Mouse (Mus musculus) cerebellum, postnatal 4 days (tissue): Measurements from ENCODE around the gene Mthfsd.
"Not testable (repeated sequence)": the region's sequence is repeated elsewhere in the genome, so short reads cannot be mapped to it uniquely, and the experiment has no call there.

ENCODE experiments used
- DNase-seq, 2 experiments: peaks; one replicate each; pipeline ENCODE4 v3.0.0; 2022; ENCODE audit warnings: low spot score in 2 of 2, mixed read lengths in 1 of 2

Gene Mthfsd

GRCm38 (mm10) chr8:121107668-121108656 is at the start of gene Mthfsd:
Mthfsd (minus strand) TSS chr8:121108392.
- peak; percentile 97 to 98 for DNase-seq

DNA sequence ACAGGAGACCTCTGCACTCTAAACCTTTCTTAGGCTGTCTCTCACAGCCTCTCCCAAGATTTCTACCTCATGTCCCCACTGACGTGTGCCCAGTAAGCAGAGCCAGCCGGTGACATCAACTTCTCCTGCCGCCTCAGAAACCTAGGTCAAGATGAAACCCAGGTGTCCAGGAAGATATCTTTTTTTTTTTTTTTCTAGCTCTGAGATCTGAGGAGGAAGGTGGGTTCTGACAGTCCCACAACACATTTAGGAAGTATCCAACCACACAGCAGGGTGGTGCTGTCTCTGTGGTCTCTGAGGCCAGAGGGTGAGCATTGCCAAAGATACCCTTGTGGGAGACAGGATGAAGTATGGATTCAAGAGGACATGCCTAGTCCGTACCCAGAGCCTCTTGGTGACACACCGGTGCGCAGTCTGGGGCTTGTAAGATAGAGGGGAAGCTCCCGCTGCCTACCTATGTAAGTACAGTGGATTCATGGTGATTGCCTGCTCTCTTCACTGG is 48.8 kb upstream of the Mthfsd start:
- DNase-seq = no peak

- DNase-seq = no peak
Observed at GRCm38 (mm10) chr8:121152394-121152793, 44.2 kb upstream of the Mthfsd start.

DNA sequence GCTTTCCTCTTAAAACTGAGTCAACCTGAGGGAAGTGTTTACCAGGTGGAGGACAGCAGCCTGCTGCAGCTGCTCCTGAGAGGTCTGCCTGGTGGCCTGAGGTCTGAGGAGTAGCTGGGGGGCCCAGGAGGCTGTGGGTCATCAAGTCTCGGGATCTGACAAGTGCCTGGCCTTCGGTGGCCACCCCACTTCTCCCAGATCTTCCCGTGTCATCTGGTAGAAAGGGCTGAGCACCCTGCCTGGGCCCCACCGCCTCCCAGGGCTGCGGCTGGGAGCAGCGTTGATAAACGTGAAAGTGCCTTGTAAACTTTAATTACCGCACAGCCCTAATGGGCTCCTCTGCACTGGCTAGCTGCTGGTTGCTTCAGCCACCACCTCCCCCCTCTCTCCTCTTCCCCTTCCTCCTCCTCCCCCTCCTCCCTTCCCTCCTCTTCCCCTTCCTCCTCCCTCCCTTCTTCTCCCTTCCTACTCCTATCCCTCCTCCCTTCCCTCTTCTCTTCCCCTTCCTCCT is 40.4 kb upstream of the Mthfsd start:
- DNase-seq = no peak

DNA sequence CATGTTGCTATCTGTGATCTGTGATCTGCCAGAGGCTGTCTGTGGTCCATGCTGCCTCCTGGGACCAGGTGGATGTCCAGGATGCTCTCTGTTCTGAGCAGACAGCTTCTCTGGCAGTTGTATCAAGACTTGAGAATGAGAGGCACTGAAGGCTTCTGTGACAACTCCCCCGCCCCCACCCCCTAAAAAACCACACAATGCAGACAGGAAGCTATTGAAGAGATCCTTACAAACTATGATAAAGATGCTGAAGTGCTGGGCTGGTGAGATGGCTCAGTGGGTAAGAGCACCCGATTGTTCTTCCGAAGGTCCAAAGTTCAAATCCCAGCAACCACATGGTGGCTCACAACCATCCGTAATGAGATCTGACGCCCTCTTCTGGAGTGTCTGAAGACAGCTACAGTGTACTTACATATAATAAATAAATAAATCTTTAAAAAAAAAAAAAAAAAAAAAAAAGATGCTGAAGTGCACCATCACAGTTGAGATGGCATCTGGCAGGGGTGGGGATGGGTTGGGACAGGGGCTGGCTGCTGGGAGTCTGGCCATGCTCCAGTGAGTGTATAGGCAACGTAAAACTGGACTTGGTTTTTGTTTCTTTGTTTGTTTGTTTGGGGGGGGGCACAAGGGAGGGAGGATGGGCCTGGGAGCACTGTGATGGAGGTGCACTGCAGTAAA is 37.4 kb upstream of the Mthfsd start:
- DNase-seq = not testable (repeated sequence)

DNA sequence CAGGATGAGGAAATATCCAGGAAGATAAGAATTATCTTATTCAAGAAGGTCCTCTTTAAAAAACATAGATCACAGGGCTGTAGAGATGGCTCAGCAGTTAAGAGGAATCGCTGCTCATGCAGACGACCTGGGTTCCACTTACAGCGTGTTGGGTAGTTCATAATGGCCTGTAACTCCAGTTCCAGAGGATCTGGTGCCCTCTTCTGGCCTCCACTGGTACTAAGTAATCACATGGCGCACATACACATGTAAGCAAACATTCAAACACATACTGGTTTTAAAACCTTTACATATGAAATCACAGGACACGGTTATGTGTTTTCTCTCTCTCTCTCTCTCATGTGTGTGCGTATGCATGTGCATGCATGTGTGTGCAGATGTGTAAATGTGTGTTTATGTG is 28.7 kb upstream of the Mthfsd start:
- DNase-seq = no peak

- no peak for DNase-seq
Observed at GRCm38 (mm10) chr8:121134512-121134911, 26.3 kb upstream of the Mthfsd start.

DNA sequence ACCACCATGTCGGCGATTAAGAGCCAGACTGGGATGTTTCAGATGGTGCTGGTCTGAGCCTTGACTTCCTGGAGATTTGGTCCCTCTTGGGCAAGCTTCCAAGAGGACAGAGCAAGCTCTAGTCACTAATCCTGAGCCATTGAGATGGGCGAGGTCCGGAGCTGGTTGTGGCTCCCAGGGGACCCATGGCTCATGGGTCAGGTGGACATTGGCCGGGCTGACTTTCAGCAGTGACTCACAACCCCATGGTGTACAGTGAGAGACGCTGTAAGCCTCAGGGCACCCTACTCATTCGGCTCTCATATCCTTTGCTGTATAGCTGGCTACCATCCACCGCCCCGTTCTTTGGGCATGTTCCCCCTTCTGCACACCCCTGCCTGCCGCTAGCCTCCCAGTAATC is 25.9 kb upstream of the Mthfsd start:
- no peak for DNase-seq

- no peak for DNase-seq
Observed at GRCm38 (mm10) chr8:121132961-121133513, 24.8 kb upstream of the Mthfsd start.

DNA sequence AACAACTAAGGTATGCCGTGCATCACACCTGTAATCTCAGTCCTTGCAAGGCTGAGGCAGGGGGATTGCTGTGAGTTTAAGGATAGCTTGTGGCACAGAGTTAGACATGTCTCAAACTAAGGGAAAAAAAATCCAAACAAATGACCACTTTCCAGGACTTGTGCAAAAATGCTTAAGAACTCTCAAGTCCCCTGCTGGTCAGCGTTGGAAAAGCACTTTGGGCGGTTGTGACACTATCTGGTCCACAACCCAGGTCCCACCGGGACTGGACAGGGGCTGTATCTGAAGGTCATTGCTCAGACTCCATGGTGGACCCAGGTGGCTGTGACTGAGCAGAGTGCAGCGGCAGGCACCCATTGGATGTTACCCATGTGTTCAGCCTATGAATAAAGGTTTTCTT is 22.3 kb upstream of the Mthfsd start:
- DNase-seq = no peak

- no peak for DNase-seq
Observed at GRCm38 (mm10) chr8:121129265-121129940, 21.2 kb upstream of the Mthfsd start.

- DNase-seq = no peak
Observed at GRCm38 (mm10) chr8:121128531-121129264, 20.5 kb upstream of the Mthfsd start.

DNA sequence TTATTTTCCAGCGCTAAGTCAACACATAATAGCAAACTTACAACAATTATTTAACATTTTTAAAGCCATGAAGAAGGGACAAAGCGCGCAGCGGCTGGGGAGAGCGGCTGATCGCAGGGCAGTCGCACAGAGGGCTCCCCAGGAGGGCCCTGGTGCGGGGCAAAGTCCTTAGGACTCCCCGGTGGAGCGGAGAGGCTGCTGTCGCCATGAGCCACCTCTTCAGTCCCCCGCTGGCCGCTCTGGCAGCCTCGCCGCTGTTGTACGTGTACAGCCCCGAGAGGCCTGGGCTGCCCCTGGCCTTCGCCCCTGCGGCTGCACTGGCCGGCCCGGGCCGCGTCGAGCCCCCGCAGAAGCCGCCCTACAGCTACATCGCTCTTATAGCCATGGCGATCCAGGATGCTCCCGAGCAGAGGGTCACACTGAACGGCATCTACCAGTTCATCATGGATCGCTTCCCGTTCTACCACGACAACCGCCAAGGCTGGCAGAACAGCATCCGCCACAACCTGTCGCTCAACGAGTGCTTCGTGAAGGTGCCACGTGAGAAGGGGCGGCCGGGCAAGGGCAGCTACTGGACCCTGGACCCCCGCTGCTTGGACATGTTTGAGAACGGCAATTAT is 19.7 kb upstream of the Mthfsd start, which contains the start of gene Foxl1:
Gene Foxl1, plus strand, starts transcription at position 185 of the 620 bp plus-strand sequence.
- no peak for DNase-seq

- no peak for DNase-seq
Observed at GRCm38 (mm10) chr8:121127291-121127701, 19.1 kb upstream of the Mthfsd start.

- no peak for DNase-seq
Observed at GRCm38 (mm10) chr8:121126694-121127093, 18.5 kb upstream of the Mthfsd start.

DNA sequence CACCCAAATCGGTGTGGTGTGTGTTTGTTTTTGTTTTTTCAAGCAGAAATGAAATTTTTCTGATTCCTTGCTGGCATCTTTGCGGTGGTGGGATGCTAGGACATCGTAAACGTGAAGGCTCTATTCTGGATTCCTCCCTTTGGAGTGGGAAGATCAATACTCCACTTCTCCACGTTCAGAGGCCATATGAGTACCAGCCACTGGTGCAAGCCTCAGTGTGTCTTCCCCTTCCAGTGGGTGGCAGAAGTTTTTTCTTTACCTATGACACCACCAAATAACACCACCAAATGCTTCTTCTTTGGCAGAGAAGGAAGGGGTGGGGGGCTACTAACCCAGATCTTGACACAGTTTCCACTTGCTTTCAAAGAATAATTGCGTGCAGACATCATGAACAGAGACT is 18.0 kb upstream of the Mthfsd start:
- DNase-seq = no peak

DNA sequence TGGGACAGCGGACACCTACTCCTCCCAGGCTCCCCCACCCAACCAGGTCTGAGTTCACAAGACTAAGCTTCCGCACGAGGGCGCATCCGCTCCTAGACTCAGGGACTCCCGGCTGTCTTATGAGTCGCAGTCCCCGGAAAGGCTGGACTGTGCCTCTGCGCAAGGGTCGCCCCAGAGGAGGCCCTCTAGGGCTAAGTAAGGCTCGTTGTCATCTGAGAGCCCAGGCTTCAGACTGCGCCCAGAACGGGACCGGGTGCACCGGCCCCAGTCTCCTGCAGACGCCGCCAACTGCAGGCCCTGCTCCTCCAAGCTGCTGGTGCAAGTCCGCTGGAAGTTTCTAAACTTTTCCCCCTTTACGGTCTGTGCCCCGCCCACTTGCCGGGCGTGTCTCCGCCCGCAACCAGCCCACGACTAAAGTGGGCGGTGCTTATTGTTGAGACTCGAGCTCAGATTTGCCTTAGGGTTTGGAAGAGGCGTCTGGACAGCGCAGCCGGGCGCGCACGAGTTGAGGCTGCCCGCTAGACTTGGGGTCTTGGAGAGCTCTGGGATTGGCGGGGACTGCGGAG is 17.2 kb upstream of the Mthfsd start:
- DNase-seq = peak in 1 of 2 experiments; percentile 58

DNA sequence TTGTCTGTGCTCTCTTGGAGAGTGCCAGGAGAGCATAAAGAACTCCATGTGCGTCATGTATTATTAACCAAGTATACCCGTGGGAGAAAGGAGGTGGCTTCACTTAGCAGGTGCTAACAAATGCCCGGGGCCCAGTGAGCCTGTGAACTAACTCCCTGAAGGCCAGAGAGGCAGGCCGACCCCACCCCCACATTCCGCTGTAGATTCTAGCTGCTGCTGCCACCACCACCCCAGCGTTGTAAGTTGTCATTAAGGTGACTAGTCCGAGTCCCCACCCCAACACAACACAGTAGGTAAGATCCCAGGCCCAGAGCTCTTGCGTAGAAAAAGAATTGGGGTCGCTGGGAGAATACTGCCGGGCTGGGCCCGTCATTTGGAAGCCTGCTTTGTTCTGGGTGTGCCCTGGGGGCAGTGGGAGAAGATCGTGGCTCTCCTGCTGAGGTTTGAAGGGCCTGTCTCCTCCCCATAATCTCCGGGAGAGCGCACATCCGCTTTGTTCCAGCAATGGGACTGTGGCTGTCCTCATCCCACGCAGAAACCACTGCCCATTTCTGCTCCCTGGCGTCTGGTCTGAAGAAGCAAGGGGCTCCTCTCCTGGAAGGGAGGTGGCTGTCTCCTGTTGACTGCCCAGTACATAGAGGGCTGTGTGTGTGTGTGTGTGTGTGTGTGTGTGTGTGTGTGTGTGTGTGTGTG is 16.5 kb upstream of the Mthfsd start:
- no peak for DNase-seq

DNA sequence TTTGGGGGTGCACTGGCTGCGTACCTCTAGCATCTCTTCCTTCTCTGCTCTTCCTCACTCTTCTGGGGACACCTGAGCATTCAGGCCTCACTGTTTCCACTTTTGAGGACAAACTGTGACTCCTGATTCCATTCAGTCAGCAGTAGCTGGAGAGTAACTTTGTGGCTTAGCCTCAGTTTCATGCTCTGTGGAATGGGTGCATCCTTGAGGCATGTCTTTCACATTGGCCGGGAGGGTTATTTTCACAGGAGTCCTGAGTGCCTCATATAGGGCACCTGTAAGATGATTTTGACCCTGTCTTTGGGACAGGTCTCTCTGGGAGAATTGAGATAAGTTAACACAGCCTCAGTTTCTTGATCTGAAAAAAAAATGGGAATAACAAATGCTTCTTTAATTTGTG is 14.9 kb upstream of the Mthfsd start:
- DNase-seq = no peak
